Mouse (Mus musculus): Measurements from ENCODE around the gene Dnaaf5. TPM values are rescaled to one million over a fixed set of nuclear protein-coding genes. Genes with fewer than 3 reads are reported as not detected.

The Dnaaf5 gene
- total RNA-seq, 2 experiments from 2014 or later: 7.3 to 11.4 TPM

DNA sequence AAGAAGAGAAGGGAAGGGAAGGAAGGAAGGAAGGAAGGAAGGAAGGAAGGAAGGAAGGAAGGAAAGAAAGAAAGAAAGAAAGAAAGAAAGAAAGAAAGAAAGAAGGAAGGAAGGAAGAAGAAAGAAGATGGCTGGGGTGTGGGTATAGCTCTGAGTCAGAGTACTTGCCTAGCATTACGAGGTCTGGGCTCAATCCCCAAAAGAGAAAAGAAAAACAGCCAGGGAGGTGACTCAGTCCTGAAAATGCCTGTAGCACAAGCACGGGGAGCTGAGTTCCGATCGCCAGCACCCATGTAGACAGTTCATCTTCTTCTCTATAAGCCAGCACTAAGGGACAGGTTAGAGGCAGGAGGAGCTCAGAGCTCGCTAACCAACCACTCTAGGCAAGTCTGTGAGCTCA, 39.7 kb downstream of the Dnaaf5 start:
- no peak for DNase-seq (ENCODE audit: low spot score in 2 of 2)

DNA sequence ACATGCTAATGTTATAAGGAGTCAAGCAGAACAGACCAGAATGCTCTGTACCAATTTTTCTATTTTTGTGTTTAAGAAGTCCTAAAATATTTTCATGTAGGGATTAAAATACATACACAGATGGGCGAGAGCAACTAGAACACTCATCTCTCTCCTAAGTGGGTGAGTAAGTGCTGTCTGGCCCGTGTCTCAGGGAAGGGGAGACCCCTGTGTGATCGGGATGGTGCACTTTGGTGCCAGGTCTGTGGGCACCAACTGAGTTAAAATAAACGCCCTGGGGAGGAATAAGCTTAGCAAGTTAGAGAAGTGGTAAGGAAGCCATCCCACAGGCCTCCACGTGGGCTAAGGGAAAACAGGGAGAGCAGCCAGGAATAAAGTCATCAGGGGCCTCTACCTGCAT, 40.9 kb downstream of the Dnaaf5 start:
- no peak for DNase-seq (ENCODE audit: low spot score in 2 of 2)

DNA sequence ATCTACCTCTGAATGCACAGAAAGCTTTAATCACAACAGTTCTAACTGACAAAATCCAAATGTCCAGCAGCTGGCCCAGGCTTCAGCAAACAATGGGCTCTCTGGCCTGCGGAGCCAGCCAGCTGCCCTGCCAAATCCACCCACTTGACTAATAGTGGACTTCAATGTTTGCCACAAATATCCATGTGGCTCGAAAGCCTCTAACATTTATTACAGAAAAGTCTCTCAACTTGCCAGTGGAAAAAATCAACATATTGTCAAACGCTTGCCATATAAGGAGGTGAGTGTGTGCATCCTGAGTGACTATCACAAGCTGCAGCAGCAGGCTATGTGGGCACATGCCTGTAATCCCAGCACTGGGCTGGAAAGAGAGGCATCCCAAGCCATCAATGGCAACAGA, 48.8 kb downstream of the Dnaaf5 start:
- DNase-seq (ENCODE audit: low spot score in 2 of 2): no peak

DNA sequence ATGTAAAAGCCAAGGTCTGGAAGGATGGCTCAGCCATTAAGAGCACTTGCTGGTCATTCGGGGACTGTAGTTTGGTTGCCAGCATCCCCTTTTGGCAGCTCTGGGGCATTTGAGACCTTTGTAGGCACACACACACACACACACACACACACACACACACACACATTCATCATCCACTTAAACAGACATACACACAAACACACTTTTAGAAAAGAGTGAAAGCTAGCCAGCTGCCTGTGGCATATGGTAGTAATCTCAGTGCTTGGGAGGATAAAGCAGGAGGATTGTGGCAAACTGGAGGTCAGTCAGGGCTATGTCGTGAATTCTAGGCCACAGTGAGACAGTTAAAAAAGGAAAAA, 49.6 kb downstream of the Dnaaf5 start:
- DNase-seq (ENCODE audit: low spot score in 2 of 2): no peak

DNA sequence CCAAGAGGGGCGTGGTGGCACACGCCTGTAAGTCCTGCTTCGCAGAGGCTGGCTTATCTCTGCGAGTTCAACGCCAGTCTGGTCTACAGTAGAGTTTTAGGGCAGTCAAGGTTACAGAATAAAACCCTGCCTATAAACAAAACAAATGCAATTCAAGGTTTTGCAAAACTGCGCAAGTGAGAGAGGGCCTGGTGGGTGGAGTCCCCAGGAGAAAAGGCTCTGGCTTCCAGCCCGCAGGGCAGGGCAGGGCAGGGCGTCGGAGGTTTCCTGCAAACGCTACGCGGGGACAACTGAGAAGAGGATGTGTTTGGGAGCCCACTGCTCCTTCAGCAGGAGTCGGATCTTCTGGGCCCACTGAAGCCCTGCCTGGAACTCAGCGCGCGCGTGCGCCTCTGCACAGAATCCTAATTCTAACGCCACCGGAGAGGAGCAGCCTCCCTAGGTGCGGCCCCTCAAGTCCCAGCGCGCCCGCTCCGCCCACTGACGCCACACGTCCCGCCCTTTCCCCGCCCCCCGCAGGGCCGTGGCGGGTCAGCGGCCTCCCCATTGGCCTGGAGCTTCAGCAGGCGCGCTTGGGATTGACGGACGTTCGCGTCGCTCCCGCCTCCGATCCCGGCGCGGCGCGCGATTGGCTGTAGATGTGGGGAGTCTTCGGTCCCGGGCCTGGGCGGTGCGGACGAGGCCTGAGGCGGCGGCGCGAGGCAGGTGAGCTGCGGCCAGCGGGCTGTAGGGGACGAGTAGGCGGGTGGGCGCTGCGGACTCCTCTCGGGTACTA, 50.2 kb downstream of the Dnaaf5 start, which contains the start of gene Sun1:
Gene Sun1 (plus strand): TSS at position 643 of the 775 bp plus-strand sequence.
- DNase-seq (ENCODE audit: low spot score in 2 of 2): peak; percentile 98 to 99

DNA sequence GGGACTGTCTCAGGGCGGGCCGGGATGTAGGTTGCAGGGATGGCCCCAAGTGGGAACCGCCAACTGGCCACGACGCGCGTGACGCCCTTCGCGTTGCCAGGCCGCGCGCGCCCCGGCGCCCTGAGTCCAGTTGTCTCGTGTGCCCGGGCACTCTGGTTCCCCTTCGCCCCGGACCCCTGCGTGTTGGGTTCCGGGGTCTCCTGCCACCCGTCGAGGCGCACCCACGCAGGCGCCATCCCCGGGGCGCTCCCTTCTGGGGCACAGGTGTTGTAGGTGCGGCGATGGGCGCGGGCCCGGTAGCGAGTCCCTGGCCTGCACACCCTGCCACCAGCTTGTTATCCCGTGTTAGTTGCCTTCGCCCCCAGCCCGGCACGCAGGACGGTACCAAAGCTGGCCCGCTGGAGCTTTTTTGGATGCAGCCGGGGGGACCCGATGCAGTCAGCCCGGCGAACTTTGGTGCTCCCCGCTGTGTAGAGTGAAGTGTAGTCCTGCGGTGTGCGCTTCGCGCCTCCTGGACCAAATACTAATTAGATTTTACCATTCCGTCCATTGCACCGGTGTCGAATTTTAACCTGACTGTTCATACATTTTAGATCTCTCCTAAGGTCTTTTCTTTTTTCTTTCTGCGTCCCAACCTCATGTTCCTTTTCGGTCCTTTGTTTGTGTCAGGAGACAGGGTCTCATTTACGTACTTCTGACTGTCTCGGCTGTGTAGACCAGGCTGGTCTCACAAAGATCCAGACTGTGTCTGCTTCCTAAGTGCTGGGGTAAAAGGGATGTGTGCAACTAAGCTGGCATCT, 50.9 kb downstream of the Dnaaf5 start:
- DNase-seq (ENCODE audit: low spot score in 2 of 2): no peak

DNA sequence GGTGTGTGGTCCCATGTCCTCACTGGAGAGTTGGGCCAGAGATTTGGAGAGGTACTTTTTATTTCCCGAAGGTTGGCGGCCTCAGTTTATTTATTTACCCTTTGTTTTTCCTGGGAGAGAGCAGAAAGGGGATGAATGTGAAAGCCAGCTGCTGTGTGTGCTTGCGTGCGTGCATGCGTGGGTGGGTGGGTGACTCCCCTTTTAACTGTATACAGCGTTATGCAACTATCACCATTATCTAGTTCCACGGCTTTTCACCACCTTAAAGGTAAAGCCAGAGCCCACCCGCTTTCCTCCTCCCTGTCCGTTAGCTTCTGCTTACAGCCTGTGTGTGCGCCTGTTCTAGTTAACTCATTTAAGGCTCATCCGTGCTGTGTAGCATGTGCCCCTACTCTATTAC, 52.1 kb downstream of the Dnaaf5 start:
- DNase-seq (ENCODE audit: low spot score in 2 of 2): no peak

DNA sequence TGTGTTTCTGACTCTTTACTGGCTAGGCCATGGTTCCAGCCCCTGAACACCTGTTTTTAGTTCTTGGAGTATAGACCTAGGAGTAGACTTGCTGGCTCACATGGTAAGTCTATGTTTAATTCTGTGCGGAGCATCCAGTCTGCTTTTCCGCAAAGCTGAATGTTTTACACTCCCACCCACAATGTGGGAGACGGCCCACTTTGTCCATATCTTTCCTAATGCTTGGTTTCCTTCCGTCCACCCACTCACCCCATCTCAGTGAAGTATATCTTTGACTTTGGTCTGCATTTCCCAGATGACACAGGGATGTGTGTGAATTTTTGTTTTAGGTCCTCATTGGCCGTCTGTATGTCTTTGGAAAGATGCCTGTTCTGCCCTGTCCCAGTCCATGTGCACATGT, 53.3 kb downstream of the Dnaaf5 start:
- no peak for DNase-seq (ENCODE audit: low spot score in 2 of 2)

DNA sequence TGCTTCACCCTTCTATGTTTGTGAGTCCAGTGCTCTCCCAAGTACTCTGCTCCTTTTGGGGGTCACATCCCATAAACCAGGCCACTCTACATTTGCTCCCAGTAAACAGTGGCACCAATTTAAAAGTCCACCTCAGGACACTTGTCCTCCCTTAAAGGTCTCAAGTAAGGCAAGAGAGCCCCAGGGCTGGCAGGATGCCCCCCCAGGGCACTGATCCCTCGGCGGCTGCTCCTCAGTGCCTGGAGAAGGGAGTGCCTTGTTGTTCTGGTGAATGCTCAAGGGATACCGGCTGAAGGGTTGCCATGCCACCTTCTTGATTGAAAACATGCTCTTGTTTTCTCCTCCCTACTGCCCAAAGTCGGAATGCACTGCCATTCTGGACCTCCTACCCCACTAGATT, 56.1 kb downstream of the Dnaaf5 start:
- DNase-seq (ENCODE audit: low spot score in 2 of 2): no peak

DNA sequence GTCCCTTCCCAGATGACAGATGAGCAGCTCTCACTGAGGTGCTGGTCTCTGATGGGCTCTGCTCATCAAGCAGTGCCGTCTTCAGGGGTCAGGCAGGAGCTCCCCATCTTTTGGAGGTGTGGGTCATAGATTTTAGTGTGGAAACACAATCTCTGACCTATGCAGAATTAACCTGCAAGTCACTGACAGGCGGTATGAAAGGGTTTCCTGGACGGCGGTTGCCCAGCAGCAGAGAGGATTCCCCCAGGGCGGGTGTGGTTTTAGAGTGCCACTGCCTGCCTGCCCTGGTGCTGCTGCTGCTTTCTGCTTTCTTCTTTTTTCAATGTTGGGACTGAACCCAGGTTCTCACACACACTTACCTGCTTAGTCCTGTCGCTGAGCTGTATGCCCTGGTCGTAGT, 56.5 kb downstream of the Dnaaf5 start:
- no peak for DNase-seq (ENCODE audit: low spot score in 2 of 2)

DNA sequence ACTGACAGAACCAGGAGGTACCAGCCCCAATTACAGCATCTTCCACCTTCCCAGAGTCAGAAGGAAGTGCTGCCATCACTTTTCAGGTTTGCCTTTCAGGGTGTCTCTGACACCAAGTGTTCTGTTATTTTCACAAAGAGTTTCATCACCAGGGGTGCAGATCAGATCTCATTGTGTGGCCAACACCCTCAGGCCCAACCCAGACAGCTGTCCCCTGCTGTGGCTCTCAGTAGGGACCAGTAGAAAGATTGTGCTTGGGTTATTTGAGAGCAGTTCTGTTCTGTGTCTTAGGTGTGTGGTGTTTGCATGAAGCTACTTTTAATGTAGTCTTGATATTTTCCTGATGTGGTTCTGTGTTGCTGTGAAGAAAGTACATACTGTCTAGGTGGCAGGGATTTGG, 58.2 kb downstream of the Dnaaf5 start:
- DNase-seq (ENCODE audit: low spot score in 2 of 2): no peak

DNA sequence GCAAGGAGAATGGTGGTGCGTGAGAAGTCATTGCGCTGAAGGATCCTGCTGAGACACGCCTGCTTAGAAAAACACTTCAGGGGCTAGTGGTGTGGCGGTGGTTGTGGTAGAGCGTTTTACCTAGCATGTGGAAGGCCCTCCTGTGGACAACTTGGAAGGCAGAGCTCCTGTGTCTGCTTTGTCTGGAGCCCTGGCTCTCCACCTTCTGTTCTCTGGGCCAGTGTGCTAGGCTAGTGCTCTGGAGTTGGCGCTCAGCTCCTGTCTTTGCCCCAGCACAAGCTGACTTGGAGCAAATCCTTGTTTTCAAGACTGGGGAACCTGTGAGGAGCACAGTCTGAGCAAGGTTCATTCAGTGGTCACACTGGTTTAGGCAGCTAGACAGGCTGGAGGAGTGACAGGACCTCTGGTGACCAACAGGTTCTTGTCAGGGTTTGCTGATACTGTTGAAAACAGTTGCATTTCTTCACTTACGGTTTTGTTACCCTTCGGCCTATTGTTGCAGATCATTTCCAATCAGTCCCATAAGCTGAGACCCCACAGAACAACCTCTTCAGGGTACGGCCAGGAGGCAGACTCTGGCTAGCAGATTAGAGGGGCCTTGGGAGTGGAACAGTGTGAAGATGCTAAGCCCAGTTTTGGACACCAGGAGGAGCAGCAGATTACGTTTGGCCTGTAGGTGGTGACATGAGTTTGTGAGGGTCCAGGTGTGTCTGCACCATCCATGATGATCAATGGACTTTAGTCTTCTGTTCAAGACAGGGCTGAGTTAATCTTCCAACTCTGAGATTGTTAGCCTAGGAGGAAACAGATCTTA, 59.1 kb downstream of the Dnaaf5 start:
- no peak for DNase-seq (ENCODE audit: low spot score in 2 of 2)

DNA sequence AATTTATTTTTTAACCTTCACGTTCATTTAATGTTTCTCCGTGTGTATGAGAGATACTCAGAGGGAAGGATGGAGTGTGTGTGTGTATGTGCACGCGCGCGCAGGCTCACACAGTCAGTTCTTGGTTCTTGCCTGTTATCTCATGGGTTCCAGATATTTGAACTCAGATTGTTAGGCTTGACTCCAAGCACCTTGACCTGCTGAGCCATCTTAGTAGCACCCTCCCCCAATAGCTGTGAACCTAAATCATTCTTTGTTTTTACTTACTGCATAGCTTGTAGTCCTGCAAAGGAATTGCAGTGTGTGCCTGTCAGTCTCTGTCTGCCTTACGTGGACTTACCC, 59.6 kb downstream of the Dnaaf5 start:
- no peak for DNase-seq (ENCODE audit: low spot score in 2 of 2)

DNA sequence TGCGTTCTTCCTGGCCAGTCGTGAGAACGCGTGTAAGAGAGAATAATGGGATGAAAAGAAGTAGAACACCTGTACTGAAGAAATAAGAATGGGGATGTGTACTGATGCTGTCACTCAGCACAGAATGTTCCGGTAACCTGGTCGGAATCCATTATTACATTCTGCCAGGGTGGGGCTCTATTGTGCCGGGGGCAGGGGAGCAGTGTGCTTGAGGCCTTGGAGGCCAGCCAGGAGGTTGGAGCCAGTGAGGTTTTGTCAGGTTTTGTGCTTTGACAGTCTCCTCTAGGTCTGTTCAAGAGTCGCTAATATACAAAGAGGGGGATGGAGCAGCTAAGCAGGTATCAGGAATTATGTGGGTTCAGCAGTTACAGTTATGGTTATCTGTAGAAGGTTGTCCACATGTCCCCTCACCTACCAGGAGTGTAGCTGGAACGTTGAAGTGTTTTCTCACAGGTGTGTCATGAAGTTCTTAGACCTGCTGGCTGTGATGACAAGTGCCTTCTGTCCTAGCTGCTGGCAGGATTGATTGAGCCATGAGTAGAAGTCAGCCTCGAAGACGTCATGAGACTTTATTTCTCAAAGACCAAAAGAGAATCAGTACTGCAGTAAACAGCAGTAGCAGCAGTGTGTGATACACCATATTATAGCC, 61.8 kb downstream of the Dnaaf5 start:
- DNase-seq (ENCODE audit: low spot score in 2 of 2): no peak

DNA sequence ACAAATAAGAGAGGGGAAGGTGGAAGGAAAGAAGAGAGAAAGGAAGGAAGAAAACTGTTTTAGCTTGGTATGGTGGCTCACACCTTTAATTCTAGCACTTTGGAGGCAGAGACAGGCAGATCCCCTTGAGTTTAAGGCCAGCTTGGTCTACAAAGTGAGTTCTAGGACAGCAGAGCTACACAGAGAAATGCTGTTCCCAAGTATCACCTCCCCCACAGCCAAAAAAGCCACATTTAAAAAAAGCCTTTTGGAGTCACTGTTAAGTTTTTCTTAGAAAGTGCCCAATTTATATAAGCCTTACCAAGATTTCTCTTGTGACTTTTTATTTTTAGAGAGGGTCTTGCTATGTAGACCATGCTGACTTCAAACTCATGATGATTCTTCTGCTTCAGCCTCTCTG, 64.3 kb downstream of the Dnaaf5 start:
- DNase-seq (ENCODE audit: low spot score in 2 of 2): no peak

DNA sequence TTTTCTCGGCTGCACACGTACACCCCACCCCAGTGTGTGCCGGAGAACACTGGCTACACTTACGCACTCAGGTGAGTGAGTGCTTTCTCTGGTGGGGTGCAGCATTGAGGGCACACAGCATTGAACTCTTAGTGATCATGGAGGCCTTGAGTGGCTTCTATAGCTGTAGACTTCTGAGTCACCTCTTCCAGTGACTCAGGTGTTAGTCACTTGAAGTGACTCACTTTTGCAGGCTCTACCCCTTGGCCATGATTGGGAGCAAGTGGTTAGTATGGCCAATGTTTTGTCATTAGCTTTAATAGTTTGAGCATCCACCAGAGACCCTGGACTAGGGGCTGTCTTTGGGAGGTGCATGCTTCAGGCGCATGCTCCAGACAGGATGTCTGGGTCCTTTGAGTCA, 65.2 kb downstream of the Dnaaf5 start:
- DNase-seq (ENCODE audit: low spot score in 2 of 2): no peak

DNA sequence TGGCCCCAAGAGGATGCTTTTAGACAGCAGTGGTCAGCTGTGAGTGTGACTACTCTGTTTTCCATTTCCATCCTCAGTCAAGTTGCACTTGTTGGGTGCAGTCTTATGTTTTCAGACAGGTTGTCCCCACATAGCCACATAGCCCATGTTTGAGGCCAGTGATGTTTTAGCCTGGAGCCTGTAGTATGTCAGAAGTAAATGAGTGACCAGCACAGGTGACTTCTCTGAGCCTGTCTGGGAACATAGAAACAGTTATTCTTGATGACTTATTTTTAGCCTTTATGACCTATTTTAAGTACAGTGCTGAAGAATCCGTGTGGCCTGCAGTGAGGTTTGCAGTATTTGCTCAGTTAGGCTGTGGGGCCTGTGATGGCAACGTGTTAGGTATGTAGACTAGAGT, 66.1 kb downstream of the Dnaaf5 start:
- DNase-seq (ENCODE audit: low spot score in 2 of 2): no peak

DNA sequence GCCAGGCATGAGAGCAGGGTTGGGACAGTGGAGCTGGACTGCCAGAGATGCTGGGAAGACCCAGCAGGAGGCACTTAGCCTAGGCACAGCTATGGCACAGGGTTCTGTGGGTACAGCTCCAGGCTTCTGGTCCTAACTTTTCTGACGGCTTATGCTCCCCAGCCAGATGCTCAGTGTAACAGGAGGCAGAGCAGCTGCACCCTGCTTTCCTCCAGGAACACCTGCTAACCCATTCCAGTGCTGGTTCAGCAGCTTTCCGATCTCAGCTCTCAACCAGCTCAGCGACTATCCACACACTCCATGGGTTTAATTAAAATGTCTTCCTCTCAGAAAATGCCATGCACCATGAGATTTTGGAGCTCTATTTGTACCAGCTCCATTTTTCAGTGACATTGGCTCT, 66.8 kb downstream of the Dnaaf5 start:
- no peak for DNase-seq (ENCODE audit: low spot score in 2 of 2)

DNA sequence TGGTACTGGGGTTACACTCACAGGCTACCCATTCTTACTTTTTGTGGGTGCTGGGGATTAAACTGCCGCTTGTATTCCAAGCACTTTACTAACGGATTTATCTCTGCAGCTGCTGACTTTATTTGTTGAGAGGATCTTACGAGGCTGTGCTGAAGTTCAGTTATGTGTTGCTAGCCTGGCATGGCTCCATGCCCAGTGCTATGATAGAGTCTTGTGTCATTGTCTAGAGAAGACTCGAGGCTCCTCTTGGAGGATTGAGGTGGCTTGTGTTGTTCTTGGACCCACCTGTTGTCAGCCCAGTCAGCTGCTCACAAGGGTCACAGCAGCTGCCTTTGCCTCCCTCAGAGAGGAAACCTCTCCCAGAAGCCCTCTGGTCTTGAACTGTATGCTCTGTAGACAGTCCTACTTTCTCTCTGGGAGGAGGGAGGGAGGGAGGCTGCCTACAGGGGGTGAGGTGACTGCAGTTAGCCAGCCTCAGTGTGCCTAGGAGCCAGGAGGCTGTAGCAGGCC, 70.0 kb downstream of the Dnaaf5 start:
- no peak for DNase-seq (ENCODE audit: low spot score in 2 of 2)

DNA sequence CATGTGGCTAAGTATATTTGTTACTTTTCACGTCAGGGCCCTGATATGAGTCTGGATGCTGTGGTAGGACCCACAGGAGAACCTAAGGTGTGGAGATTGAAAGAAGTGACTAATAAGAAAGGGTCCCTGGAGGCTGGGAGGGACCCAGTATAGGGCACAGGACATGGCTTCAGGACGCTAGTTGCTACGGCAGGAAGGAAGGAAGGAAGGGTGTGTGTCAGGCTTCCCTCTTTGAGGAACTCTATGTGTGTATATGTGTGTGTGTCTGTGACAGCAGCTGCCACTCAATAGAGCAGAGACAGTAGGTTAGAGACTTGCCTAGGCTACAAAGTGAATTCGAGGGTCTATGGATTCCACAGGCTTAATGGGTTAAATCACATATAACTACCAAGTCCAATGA, 70.6 kb downstream of the Dnaaf5 start:
- no peak for DNase-seq (ENCODE audit: low spot score in 2 of 2)

DNA sequence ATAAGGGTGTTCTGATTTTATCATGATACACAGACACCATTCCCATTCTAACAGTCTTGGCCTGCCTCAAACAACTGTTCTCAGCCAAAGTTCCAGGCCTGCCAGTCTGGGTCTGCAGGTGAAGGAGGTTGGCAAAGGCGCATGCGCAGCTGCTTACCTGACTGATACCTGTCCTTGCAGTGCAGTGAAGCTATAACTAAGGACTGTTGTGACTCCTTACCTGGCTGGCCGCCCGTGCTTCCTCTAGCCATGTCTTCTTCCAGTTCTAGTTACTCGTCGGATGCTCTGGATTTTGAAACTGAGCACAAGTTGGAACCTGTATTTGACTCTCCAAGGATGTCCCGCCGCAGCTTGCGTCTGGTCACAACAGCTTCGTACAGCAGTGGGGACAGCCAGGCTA, 73.3 kb downstream of the Dnaaf5 start:
- no peak for DNase-seq (ENCODE audit: low spot score in 2 of 2)
